Mouse (Mus musculus): ENCODE data around the gene Nradd. TPM values are rescaled to one million over a fixed set of nuclear protein-coding genes. Genes with fewer than 3 reads are reported as not detected.

The Nradd gene
- 19.5 TPM for polyA plus RNA-seq (2014; fragmentation: Illumina TruSeq; extraction: RNeasy Lipid Tissue Mini Kit (QIAGEN cat#74804); ENCODE audit: insufficient read depth, low read depth, low replicate concordance)

DNA sequence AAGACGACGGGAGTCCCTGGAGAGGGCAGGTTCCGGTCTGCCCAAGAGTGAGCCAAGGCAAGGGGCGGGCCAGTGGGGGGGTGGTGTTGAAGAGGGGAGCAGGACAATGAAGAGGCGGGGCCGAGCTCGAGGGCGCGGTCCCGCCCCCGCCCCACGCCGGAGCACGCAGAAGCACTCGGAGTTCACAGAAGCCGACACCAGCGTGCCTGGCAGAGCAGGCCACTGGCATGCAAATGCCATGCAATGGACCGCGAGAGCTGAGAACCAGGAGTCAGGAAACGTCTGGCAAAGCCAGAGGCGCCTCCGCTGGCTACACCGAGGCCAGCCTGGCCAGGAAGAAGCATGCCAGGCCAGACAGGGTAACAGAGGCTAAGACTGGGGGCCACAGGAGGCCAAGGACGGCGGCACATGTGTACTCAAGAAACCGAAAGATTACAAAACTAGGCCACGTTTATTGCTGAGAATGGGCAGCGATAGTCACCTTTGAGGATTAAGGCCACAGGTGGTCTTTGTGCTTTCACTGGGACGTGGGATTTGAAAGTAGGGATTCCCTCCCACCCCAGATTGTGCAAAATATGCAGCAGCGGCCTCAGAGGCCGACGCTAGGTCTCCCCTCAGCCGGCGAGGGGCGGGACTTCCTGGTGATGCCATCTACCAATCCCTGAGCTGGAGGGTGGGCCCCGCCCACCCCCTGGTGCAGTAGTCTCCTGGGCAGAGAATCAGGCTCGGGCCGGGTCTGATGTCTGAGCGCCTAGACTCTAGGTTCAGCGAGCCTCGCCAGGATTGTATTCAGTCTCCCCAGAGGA, at the start of gene Nradd:
Gene Nradd (minus strand): TSS at position 92 of the 806 bp plus-strand sequence.

DNA sequence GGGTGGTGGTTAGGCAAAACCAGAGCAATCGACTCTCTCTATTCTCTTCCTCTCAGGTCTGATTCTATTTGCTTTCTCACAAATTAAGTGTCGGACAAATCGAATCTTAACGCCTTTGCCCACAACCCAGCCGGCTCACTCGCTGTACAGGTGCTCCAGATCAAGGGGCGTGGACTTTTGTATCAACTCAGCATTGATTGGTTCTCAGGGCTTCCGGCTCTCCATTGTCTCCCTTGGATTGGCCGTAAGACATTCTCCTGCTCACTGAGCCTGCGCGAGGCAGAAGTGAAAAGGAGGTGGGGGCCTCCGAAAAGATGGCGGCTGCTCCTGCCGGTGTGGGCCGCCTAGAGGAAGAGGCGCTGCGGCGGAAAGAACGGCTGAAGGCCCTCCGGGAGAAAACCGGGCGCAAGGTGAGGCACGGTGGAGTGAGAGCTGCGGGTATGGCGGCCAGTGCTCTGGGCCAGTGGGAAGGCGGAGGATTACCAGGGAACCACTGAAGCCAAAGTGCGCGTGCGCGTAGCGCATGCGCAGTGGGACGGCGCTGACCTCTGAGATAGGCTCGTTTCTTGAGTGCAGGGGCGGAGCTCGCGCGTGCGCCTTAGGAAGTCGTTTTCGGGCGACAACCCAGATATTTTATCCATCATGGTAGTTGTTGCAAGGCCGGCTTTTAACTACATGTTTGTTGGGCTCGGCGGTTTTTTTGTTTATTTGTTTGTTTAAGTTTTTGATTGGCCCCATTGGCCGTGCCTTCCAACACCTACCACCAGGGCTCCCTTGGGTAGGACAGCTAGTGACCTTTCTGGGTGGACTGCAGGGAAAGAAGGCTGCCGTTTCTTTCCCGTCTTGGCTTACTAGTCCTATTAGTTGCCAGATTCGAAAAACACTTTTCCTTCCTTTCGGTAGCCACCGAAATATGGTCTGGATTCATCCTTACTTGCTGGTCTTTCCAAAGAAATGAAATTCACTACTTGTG, 32.3 kb upstream of the Nradd start, which contains the start of gene Ccdc12:
Gene Ccdc12 (plus strand): TSS at position 255 of the 973 bp plus-strand sequence.

DNA sequence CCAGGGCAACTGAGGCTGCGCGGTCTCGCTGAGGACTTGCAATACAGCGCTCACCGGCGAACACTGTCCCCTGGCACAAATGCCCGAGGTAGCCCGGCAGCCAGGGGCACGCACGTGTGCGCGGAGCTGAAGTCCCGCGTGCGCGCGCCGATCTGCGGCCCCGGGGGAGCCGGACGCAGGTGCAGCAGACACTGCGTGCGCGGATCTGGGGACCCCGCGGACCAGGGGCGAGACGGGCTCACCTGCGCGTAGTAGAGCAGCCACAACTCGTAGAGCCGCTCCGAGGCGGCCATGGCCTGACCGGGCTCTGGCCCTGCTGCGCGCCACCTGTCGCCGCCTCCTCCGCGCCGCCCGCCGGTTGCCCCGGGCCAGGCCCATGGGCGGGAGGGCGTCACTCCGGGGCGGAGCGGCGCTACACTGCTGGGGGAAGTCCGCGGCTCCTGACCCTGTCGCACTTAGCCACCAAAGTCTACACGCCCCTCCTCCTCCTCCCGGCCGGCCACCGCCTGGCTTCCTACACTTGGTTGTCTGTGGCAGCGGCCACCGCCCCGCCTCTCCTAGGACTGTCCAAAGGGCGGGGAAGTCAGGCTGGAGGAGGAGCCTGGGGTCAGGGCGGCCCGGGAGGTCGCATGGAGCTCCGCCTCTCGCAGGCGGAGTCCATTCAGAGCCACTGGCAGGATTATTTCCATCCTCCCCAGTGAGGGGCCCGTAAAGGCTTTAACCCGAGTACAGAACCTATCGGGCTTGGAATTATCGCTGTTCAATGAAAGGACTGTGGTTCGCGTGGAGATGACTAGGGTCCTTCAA, 29.6 kb upstream of the Nradd start, which contains the start of gene Nbeal2:
Gene Nbeal2 (minus strand): TSS at position 507 of the 807 bp plus-strand sequence.

Other genes starting within 250 kb of the Nradd start
- gene Ptpn23, start 216.2 kb downstream of the Nradd start, polyA plus RNA-seq (2014; fragmentation: Illumina TruSeq; extraction: RNeasy Lipid Tissue Mini Kit (QIAGEN cat#74804); ENCODE audit: insufficient read depth, low read depth, low replicate concordance), result 13.4 TPM
- gene Ngp, start 204.7 kb downstream of the Nradd start, polyA plus RNA-seq (2014; fragmentation: Illumina TruSeq; extraction: RNeasy Lipid Tissue Mini Kit (QIAGEN cat#74804); ENCODE audit: insufficient read depth, low read depth, low replicate concordance), result 0.45 TPM
- 6.5 TPM for gene Klhl18, start 147.8 kb downstream of the Nradd start, polyA plus RNA-seq (2014; fragmentation: Illumina TruSeq; extraction: RNeasy Lipid Tissue Mini Kit (QIAGEN cat#74804); ENCODE audit: insufficient read depth, low read depth, low replicate concordance)
- gene Kif9, start 147.5 kb downstream of the Nradd start, polyA plus RNA-seq (2014; fragmentation: Illumina TruSeq; extraction: RNeasy Lipid Tissue Mini Kit (QIAGEN cat#74804); ENCODE audit: insufficient read depth, low read depth, low replicate concordance), result 4.5 TPM
- 32.7 TPM for gene Setd2, start 91.9 kb downstream of the Nradd start, polyA plus RNA-seq (2014; fragmentation: Illumina TruSeq; extraction: RNeasy Lipid Tissue Mini Kit (QIAGEN cat#74804); ENCODE audit: insufficient read depth, low read depth, low replicate concordance)
- 10.7 TPM for gene Nbeal2, start 29.7 kb upstream of the Nradd start, polyA plus RNA-seq (2014; fragmentation: Illumina TruSeq; extraction: RNeasy Lipid Tissue Mini Kit (QIAGEN cat#74804); ENCODE audit: insufficient read depth, low read depth, low replicate concordance)
- 141 TPM for gene Ccdc12, start 32.1 kb upstream of the Nradd start, polyA plus RNA-seq (2014; fragmentation: Illumina TruSeq; extraction: RNeasy Lipid Tissue Mini Kit (QIAGEN cat#74804); ENCODE audit: insufficient read depth, low read depth, low replicate concordance)
- 12.4 TPM for gene Myl3, start 117.4 kb upstream of the Nradd start, polyA plus RNA-seq (2014; fragmentation: Illumina TruSeq; extraction: RNeasy Lipid Tissue Mini Kit (QIAGEN cat#74804); ENCODE audit: insufficient read depth, low read depth, low replicate concordance)
- gene Pth1r, start 122.7 kb upstream of the Nradd start, polyA plus RNA-seq (2014; fragmentation: Illumina TruSeq; extraction: RNeasy Lipid Tissue Mini Kit (QIAGEN cat#74804); ENCODE audit: insufficient read depth, low read depth, low replicate concordance), result 3.5 TPM
- not detected for gene Prss42, start 173.7 kb upstream of the Nradd start, polyA plus RNA-seq (2014; fragmentation: Illumina TruSeq; extraction: RNeasy Lipid Tissue Mini Kit (QIAGEN cat#74804); ENCODE audit: insufficient read depth, low read depth, low replicate concordance)
- not detected for gene Prss44, start 189.5 kb upstream of the Nradd start, polyA plus RNA-seq (2014; fragmentation: Illumina TruSeq; extraction: RNeasy Lipid Tissue Mini Kit (QIAGEN cat#74804); ENCODE audit: insufficient read depth, low read depth, low replicate concordance)
- not detected for gene Prss43, start 202.2 kb upstream of the Nradd start, polyA plus RNA-seq (2014; fragmentation: Illumina TruSeq; extraction: RNeasy Lipid Tissue Mini Kit (QIAGEN cat#74804); ENCODE audit: insufficient read depth, low read depth, low replicate concordance)
- gene Prss45, start 210.1 kb upstream of the Nradd start, polyA plus RNA-seq (2014; fragmentation: Illumina TruSeq; extraction: RNeasy Lipid Tissue Mini Kit (QIAGEN cat#74804); ENCODE audit: insufficient read depth, low read depth, low replicate concordance), result not detected
- gene Prss46, start 220.1 kb upstream of the Nradd start, polyA plus RNA-seq (2014; fragmentation: Illumina TruSeq; extraction: RNeasy Lipid Tissue Mini Kit (QIAGEN cat#74804); ENCODE audit: insufficient read depth, low read depth, low replicate concordance), result not detected
- gene Prss50, start 233.5 kb upstream of the Nradd start, polyA plus RNA-seq (2014; fragmentation: Illumina TruSeq; extraction: RNeasy Lipid Tissue Mini Kit (QIAGEN cat#74804); ENCODE audit: insufficient read depth, low read depth, low replicate concordance), result not detected